31 mouse cellular contexts compared by ENCODE assay signal in the genomic region with DNA sequence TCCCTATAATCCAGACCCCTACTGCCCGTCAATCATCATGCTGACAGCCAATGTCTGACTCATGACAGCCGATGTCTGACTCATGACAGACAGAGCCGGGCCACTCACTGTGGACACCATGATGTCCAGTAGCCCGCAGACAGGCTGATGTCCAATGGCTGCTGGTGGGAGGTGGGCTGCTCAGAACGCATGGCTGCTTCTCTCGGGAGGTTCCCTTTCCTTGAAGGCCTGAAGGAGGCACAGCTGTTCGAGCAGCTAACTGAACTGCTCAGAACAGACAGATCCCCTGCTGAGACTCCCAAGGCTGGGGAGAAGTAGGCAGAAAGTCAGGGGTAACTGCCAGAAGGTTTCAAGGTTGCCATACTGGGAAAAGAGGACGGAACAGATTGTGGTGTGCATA.
DNase-seq lines count a peak whose midpoint lies in the region; ATAC-seq and TF ChIP-seq lines count a peak whose summit lies in the region.
"Had no signal": no experiment of that assay in that cellular context is flagged by ENCODE, and none has a peak within 500 bp of the region (broad histone marks: within the 10 kb centered on the region; RNA-seq: fewer than 3 reads in every experiment).

No protein-coding gene starts in this region.

- no peaks in the 10 kb centered on the region for H3K9me3 ChIP-seq in forebrain, embryonic 14.5 days (replicated peaks; ENCODE audit: control insufficient read depth, low read length)
- H3K9me3 ChIP-seq in forebrain, embryonic 12.5 days = no peaks in the 10 kb centered on the region
- no peaks in the 10 kb centered on the region for H3K9me3 ChIP-seq in kidney, postnatal 0 days (replicated peaks; ENCODE audit: low read length)
- H3K9me3 ChIP-seq: embryonic facial prominence, embryonic 12.5 days; heart, embryonic 12.5 days; limb, embryonic 10.5 days; limb, embryonic 15.5 days; liver, embryonic 13.5 days; megakaryocyte, embryonic 14.5 days; midbrain, embryonic 12.5 days had no signal

- no peaks in the 10 kb centered on the region for H3K36me3 ChIP-seq in forebrain, embryonic 14.5 days (ENCODE audit: control insufficient read depth, insufficient read depth, low read length)
- no peaks in the 10 kb centered on the region for H3K36me3 ChIP-seq in forebrain, embryonic 12.5 days (replicated peaks)
- no peaks in the 10 kb centered on the region for H3K36me3 ChIP-seq in kidney, postnatal 0 days (ENCODE audit: insufficient read depth, low read length)
- no peaks in the 10 kb centered on the region for H3K36me3 ChIP-seq in kidney, adult 2 months (ENCODE audit: control insufficient read depth, insufficient read depth, low read length)
- H3K36me3 ChIP-seq: embryonic facial prominence, embryonic 12.5 days; heart, embryonic 12.5 days; limb, embryonic 10.5 days; liver, embryonic 13.5 days; midbrain, embryonic 12.5 days had no signal

- TF ChIP-seq POLR2A in kidney, adult 2 months (IDR thresholded peaks at IDR 0.05; ENCODE audit: low read depth, low read length) = no peak

- H3K27me3 ChIP-seq in forebrain, embryonic 14.5 days (replicated peaks; ENCODE audit: control insufficient read depth, insufficient read depth, low read length) = no peaks in the 10 kb centered on the region
- H3K27me3 ChIP-seq in forebrain, embryonic 12.5 days = no peaks in the 10 kb centered on the region
- H3K27me3 ChIP-seq in kidney, postnatal 0 days (ENCODE audit: insufficient read depth, low read length) = no peaks in the 10 kb centered on the region
- no peaks in the 10 kb centered on the region for H3K27me3 ChIP-seq in kidney, adult 2 months (replicated peaks; ENCODE audit: control insufficient read depth, insufficient read depth, low read length)
- H3K27me3 ChIP-seq: embryonic facial prominence, embryonic 12.5 days; heart, embryonic 12.5 days; limb, embryonic 15.5 days; liver, embryonic 13.5 days; megakaryocyte, embryonic 14.5 days; midbrain, embryonic 12.5 days; Patski had no signal

- H3K9ac ChIP-seq in forebrain, embryonic 14.5 days (ENCODE audit: low read length) = no peak overlapping the region
- H3K9ac ChIP-seq in forebrain, embryonic 12.5 days = no peak overlapping the region
- H3K9ac ChIP-seq in kidney, postnatal 0 days (ENCODE audit: low read depth, low read length) = no peak overlapping the region
- H3K9ac ChIP-seq: embryonic facial prominence, embryonic 12.5 days; heart, embryonic 12.5 days; hindbrain, embryonic 14.5 days; limb, embryonic 15.5 days; liver, embryonic 13.5 days; midbrain, embryonic 12.5 days had no signal

- H3K4me2 ChIP-seq in forebrain, embryonic 14.5 days (ENCODE audit: low read length) = no peak overlapping the region
- no peak overlapping the region for H3K4me2 ChIP-seq in forebrain, embryonic 12.5 days
- H3K4me2 ChIP-seq in kidney, postnatal 0 days (ENCODE audit: low read length) = no peak overlapping the region
- H3K4me2 ChIP-seq: embryonic facial prominence, embryonic 12.5 days; heart, embryonic 12.5 days; hindbrain, embryonic 14.5 days; limb, embryonic 15.5 days; liver, embryonic 13.5 days; midbrain, embryonic 12.5 days had no signal

- TF ChIP-seq CTCF in kidney, postnatal 0 days (IDR thresholded peaks at IDR 0.05; ENCODE audit: low read depth) = no peak
- TF ChIP-seq CTCF in kidney, adult 2 months (conservative IDR thresholded peaks at IDR 0.05; ENCODE audit: insufficient read depth, insufficient read length, low read depth, low read length) = no peak

- 78% methylated on average over 8 of the region's 8 CpGs for WGBS in forebrain, embryonic 14.5 days
- WGBS in forebrain, embryonic 12.5 days = 79% methylated on average over 8 of the region's 8 CpGs
- 48% methylated on average over 8 of the region's 8 CpGs for WGBS in kidney, postnatal 0 days
- WGBS in kidney, adult 2 months = 60% methylated on average over 8 of the region's 8 CpGs

- H3K4me1 ChIP-seq in forebrain, embryonic 14.5 days (ENCODE audit: control insufficient read depth, insufficient read depth, low read length) = 0 out of 2 replicates have a peak, but pooled peaks cover 3% of the 10 kb centered on the region
- 0 out of 2 replicates have a peak, but pooled peaks cover 5% of the 10 kb centered on the region for H3K4me1 ChIP-seq in forebrain, embryonic 12.5 days
- no peaks in the 10 kb centered on the region for H3K4me1 ChIP-seq in kidney, postnatal 0 days (replicated peaks; ENCODE audit: insufficient read depth, low read length)
- H3K4me1 ChIP-seq in kidney, adult 2 months (ENCODE audit: control insufficient read depth, insufficient read depth, low read length) = no peaks in the 10 kb centered on the region
- H3K4me1 ChIP-seq: embryonic facial prominence, embryonic 12.5 days; heart, embryonic 12.5 days; liver, embryonic 13.5 days; midbrain, embryonic 12.5 days had no signal

- peak; percentile 15 for DNase-seq in adrenal gland, adult 2 months
- no peak for DNase-seq in adrenal gland, postnatal 25 days
- DNase-seq in forebrain, embryonic 14.5 days (ENCODE audit: low spot score) = peak; percentile 24
- peak; percentile 45 for DNase-seq in kidney, postnatal 0 days (ENCODE audit: low spot score)
- no peak for DNase-seq in kidney, adult 2 months
- peak; percentile 29 for DNase-seq in R1 (ENCODE audit: low read depth, low spot score)
- DNase-seq: cerebellum, adult 8-10 months; embryo, embryonic 11 days; gastrocnemius, adult 2 months; gastrocnemius, postnatal 36 days; heart, adult 2 months; heart, postnatal 4 days; kidney, adult 8-10 months; kidney, postnatal 36 days; liver, embryonic 13.5 days; lung, adult 18-20 months; lung, postnatal 4 days; retina, postnatal 1 day; right cerebral cortex, postnatal 14 days; thymus, postnatal 4 days had no signal

- no peak overlapping the region for H3K27ac ChIP-seq in forebrain, embryonic 14.5 days (ENCODE audit: low read depth, low read length)
- H3K27ac ChIP-seq in forebrain, embryonic 12.5 days = no peak overlapping the region
- H3K27ac ChIP-seq in kidney, postnatal 0 days = no peak overlapping the region
- H3K27ac ChIP-seq in kidney, adult 2 months (ENCODE audit: insufficient read depth, low read depth, low read length) = no peak overlapping the region
- H3K27ac ChIP-seq: embryonic facial prominence, embryonic 12.5 days; gastrocnemius, adult 2 months; heart, adult 2 months; hindbrain, embryonic 14.5 days; limb, embryonic 10.5 days; limb, embryonic 15.5 days; liver, embryonic 13.5 days; midbrain, embryonic 12.5 days had no signal

- no peak overlapping the region for H3K4me3 ChIP-seq in forebrain, embryonic 14.5 days (ENCODE audit: low read depth, low read length)
- no peak overlapping the region for H3K4me3 ChIP-seq in forebrain, embryonic 12.5 days (replicated peaks)
- H3K4me3 ChIP-seq in kidney, postnatal 0 days (replicated peaks; ENCODE audit: low read depth, low read length) = no peak overlapping the region
- H3K4me3 ChIP-seq in kidney, adult 2 months (ENCODE audit: insufficient read depth, low read depth, low read length) = no peak overlapping the region
- H3K4me3 ChIP-seq: embryonic facial prominence, embryonic 12.5 days; gastrocnemius, adult 2 months; heart, adult 2 months; heart, embryonic 12.5 days; limb, embryonic 10.5 days; limb, embryonic 15.5 days; liver, embryonic 13.5 days; megakaryocyte, embryonic 14.5 days; midbrain, embryonic 12.5 days had no signal

- ATAC-seq in forebrain, embryonic 14.5 days = no peak
- ATAC-seq in forebrain, embryonic 12.5 days (ENCODE audit: low FRiP score) = no peak
- ATAC-seq in kidney, postnatal 0 days (replicated peaks; ENCODE audit: low FRiP score, low read depth) = peak; percentile 59; the same call in 1 of the 2 replicates
- ATAC-seq: inflammation-experienced regulatory T-cells, adult 6 months; lung, postnatal 0 days; Patski had no signal

Comparison
In these comparisons a context has a peak if more than half of its experiments do, and no peak if none do; other contexts are left out.
1. DNase-seq: peak in adrenal gland, adult 2 months (single experiment), forebrain, embryonic 14.5 days (single experiment), kidney, postnatal 0 days (single experiment) and R1 (single experiment); none in adrenal gland, postnatal 25 days (single experiment) and kidney, adult 2 months (single experiment).